Mouse (Mus musculus): ENCODE measurements around the gene Gimap5.

Gene Gimap5

GRCm38 (mm10) chr6:48745959-48746889 lies at the start of gene Gimap5:
Gene Gimap5 (plus strand): TSS chr6:48746197.
- DNase-seq, result peak; percentile 74 to 83

DNA sequence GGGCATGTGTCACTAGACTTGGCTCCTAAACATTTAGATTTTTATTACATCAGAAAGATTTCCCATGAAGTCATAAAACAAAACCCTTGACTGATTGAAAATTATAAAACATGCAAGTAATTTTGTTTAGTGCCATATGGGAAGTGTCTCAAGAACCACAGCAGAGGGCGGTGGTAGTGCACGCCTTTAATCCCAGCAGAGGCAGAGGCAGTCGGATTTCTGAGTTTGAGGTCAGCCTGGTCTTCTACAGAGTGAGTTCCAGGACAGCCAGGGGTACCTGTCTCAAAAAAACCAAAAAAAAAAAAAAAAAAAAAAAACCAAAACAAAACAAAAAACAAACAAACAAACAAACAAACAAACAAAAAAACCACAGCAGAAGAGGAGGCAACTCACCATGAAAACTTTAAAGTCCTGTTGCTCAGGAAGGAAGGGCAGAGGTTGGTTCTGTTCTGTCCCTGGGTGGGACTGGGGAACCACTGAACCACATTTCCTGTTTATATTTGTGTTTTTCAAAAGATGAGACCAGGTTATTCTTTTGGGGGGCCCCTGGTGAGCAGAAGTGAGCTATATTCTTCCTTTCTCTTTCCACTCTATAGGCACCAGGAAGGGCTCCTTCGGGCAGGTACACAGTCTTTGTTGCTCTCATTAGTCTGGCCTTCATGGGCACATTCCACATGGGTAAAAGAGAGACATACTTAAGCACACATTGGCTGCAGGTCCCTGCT lies 49.0 kb upstream of the Gimap5 start:
- DNase-seq, result no peak

GRCm38 (mm10) chr6:48697555-48697930 lies 48.5 kb upstream of the Gimap5 start:
- DNase-seq, result no peak

DNA sequence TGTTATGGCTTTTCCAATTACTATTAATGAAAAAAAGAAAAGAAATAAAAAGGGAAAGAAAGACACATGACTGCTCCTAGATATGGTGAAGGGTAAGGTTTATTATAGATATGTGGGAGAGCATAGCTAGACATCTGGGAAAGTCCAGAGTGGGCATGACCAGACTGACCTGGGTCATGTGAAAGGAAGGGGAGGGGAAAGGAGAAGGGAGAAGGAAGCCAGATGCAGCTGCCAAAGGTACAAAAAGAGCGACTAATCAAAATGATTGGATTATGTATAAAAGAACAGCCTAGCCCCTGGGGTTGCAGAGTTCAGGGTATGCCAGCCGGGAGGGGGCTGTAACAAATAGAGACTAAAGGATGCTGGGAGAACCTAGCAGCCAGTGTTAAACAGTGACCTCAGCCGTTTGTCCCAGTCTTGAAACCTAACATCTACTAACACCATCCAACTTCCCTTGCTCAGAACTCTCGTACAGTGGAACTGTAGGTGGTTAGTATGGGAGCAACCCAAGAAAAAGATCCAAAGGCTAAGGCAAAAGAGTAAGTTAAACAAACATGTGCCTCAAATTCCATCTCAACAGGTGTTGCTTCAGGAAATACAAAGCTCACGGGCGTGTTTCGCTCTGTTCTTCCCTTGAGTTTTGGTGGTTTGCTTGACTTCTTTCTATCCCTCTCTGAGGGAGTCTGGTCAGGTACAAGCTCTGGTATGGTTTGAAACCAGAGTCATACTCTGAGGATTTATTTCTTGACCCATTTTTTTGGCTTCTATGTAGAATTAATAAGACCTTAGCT lies 47.7 kb upstream of the Gimap5 start:
- no peak for DNase-seq

GRCm38 (mm10) chr6:48698888-48699287 lies 47.1 kb upstream of the Gimap5 start:
- no peak for DNase-seq

- DNase-seq, result peak in 1 of 2 experiments; percentile 72
Measured at GRCm38 (mm10) chr6:48700251-48701075, 45.5 kb upstream of the Gimap5 start.

- DNase-seq, result peak in 1 of 2 experiments; percentile 2
Measured at GRCm38 (mm10) chr6:48702146-48702545, 43.9 kb upstream of the Gimap5 start.

DNA sequence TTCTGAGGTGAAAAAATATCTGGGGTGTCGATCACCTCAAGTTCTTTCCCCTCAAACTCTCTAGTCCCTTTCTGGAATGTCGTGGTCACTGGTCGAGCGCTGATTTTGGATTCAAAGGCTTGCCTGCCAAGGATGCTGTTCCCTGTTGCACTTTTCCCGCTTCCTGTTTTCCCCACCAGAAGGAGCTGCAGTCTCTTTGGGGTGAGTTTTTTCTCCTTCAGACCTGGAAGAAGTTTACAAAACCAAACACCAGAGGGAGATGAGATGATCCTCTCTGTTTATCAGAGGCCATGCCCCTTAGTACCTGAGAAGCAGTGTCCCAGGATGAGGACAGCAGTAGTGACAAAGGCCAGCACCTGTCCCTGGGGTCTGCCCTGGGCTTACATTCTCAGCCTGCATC lies 43.4 kb upstream of the Gimap5 start:
- DNase-seq, result no peak

- no peak for DNase-seq
Measured at GRCm38 (mm10) chr6:48704146-48704545, 41.9 kb upstream of the Gimap5 start.

GRCm38 (mm10) chr6:48706130-48706529 lies 39.9 kb upstream of the Gimap5 start:
- peak in 1 of 2 experiments; percentile 5 for DNase-seq

DNA sequence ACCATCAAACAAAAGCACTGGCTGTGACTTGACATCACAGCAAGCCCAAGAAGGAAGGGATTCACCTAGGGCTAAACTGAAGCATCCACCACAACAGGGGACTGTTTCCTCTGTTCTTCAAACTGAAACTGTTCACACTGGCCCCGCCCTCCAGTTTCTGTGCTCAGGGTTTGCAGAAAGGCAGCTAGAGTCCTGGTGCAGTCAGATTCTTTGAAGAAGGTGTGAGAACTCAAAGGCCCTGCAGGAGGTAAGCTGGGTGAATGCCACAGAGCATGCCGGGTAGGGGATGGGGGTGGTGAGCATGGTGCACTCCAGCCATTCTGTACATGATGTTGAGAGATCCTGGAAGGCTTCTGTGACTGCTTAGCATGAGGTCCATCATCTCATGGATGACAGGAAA lies 27.5 kb upstream of the Gimap5 start, which contains the start of the genes Gm28053 and Gimap7:
Gene Gm28053, plus strand, starts transcription at position 153 of the 400 bp plus-strand sequence.
Gene Gimap7, plus strand, starts transcription at position 167 of the 400 bp plus-strand sequence.
- DNase-seq, result no peak

DNA sequence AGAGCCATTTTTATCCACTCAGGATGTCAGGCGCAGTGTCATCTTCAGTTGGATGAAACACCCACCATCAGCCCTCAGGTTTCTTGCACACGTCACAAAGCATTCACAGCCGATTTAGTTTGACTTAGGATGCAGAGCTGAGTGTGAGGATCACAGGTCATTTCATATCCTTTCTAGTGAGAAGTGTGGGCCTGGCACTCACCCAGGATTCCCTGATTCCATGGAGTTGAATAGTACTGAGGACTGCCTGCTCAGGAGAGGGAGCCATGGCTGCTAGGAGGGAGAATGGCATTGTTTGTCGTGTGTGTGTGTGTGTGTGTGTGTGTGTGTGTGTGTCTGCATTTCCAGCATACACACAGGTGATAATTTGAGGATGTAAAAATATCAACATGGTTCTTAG lies 25.7 kb upstream of the Gimap5 start:
- DNase-seq, result no peak

- no peak for DNase-seq
Measured at GRCm38 (mm10) chr6:48723468-48723867, 22.5 kb upstream of the Gimap5 start.

DNA sequence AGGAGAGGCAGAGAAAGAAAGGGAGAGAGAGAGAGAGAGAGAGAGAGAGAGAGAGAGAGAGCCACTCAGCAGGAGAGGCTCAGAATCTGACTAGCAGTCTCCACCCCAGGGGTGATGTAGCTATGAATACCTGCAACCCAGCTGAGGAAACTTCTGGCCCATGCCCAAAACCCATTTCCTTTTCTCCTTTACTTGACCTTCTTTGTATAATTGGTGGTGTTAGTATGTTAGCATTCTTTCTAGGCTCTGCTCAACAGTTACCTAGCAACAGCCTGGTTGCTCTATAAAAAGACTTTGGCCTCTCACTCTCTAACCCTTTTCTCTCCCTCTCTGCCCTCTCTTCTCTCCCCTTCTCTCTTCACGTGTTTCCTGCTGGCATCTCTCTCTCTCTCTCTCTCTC lies 20.5 kb upstream of the Gimap5 start:
- DNase-seq, result peak; percentile 88 to 97

- DNase-seq, result no peak
Measured at GRCm38 (mm10) chr6:48727761-48728160, 18.2 kb upstream of the Gimap5 start.

GRCm38 (mm10) chr6:48732864-48733304 lies 13.1 kb upstream of the Gimap5 start:
- no peak for DNase-seq

- DNase-seq, result no peak
Measured at GRCm38 (mm10) chr6:48733660-48734059, 12.3 kb upstream of the Gimap5 start.

GRCm38 (mm10) chr6:48737053-48737452 lies 8.9 kb upstream of the Gimap5 start:
- no peak for DNase-seq

DNA sequence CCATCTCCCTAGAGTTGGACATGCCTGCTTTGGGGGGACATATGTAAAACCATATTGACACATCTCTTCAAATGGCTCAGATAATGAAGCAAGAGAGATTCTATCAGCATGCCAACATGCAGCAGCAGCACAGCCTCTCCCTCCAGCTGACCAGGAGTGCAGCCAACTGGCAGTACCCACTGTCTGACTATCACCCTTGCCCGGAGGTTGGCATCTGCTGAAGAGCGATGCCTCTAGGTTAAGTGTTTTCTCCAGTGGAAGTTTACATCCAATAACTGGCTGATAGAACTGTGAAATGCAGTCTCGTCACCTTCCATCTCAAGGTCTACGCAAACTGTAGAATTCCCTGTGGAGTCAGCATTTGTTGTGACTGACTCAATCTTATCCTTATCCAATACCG lies 8.3 kb upstream of the Gimap5 start:
- peak in 1 of 2 experiments; percentile 32 for DNase-seq

DNA sequence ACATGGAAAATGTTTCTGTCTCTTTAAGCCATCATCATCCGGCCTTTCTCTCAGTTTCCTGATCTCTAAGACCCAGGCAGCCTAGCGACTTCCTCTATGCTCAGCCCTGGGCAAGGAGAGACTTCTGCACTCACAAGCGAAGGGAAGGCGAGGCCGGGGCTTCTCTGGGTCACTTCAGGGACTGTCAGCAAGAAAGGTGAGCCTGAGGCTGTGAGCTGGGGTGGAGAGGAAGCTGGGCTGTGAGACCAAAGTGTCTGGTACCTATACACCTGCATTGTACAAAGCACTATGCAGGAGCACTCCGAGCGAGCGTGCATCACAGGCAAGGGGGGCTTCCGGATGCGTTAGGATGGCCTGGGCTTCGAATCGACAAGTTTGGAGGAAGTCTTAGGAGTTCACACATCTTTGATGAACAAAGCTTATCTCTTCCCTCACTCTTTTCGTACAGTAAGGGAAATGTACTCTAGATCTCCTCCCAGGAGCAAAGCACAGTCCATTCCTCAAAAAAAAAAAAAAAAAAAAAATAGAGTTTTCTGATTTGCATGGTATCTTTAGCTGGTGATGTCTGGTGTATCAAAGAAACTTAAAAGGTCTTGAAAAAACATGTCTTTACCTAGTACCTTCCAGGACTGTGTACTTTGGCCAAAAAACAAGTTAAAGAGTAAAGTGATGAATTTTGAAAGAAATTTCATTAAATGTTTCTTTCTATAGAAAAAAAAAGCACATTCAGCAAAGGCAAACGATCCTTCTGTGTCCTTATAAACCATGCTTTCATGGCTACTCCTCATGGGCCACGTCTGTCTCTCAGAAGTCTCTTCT lies 6.8 kb upstream of the Gimap5 start, which contains the start of gene Gimap1:
Gene Gimap1, plus strand, starts transcription at position 94 of the 819 bp plus-strand sequence.
- peak; percentile 57 to 67 for DNase-seq

DNA sequence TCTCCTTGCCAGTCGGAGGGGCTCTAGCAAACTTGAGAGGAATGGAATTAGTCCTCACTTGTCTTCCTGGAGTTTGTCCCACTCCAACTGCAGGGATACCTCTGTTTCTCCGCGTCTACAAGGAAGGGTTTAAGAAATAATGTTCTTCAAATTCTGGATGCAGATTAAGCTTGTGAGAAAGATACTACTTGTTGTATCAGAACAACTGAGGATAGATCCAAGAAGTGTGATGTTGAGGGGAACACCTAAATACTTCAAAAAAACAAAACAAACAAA lies 6.3 kb upstream of the Gimap5 start:
- DNase-seq, result no peak
